Mouse (Mus musculus) splenic B cell, adult 2 months (primary cell): ENCODE results near the gene Tmem236.
"Not testable (repeated sequence)": the region's sequence is repeated elsewhere in the genome, so short reads cannot be mapped to it uniquely, and the experiment has no call there.

Experiments used
- DNase-seq: peaks from one replicate; pipeline ENCODE4 v3.0.0-alpha.2; 2011; ENCODE audit warnings: low read depth, low spot score
- H3K27me3 ChIP-seq: 2 replicates; pipeline ENCODE4 v1.6.1; 2012; ENCODE audit warnings: mild to moderate bottlenecking, low read length, moderate library complexity, mixed read lengths; ENCODE audit not compliant: control insufficient read depth, poor library complexity, insufficient read depth, severe bottlenecking
- H3K36me3 ChIP-seq: 2 replicates; pipeline ENCODE4 v1.6.1; 2012; ENCODE audit warnings: mild to moderate bottlenecking, low read length, moderate library complexity, mixed read lengths; ENCODE audit not compliant: control insufficient read depth, poor library complexity, insufficient read depth, severe bottlenecking

Tmem236 gene

DNA sequence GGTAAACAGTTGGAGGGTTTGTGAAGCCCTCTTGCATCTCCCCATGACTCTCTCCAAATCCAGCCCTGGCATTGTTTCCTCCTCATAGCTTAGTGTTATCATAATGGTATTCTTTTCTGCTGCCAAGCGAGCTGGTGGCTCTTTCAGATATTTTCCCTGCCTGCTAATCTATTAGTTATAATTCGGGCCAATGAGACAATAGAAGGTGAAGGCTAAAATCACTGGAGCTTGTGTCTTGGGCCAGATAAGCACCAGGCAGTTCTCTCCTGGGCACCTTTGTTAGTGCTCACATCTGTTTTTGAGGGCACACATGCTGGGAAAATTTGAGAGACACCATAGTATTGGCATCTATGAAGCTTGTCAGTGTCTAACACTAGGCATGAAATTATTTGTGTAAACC, 9.3 kb upstream of the Tmem236 start:
- Histone ChIP-seq H3K27me3 (no peaks in the 10 kb centered on the region), H3K36me3 (no peaks in the 10 kb centered on the region)
- DNase-seq, result no peak

DNA sequence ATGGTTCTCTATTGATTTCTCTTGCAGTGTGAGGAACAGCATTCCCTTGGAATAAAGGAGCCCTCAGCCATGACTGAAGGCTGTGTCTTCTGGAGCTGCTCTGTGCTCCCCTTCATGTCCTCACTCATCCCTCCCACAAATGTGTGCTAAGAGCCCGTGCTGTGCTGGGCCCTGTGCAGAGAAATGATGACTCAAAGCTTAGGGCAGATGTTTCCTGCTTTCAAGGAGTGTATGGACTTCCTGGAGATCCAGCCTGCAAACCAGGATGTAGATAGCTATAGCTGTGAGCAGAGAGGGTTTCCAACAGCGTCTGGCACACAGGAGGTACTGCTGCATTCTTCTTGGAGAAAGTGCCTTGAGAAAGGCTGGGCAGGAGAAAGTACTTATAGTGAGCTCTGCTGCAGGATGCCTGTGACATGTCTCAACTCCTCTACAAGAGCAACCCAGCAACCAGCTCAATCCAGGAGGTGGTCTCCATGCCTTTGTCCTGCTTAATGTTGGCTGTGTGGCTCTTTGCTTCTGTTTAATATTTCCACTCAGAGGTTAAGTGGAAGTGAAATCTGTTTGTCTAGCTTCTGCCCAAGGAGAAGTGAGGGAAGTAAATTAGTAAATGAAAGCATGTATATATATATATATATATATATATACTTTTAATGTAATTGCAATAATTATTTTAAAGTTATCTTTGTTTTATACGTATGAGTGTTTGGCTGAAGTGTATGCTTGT, 8.5 kb upstream of the Tmem236 start:
- H3K36me3 ChIP-seq, result no peaks in the 10 kb centered on the region
- no peak for DNase-seq
- no peaks in the 10 kb centered on the region for H3K27me3 ChIP-seq

DNA sequence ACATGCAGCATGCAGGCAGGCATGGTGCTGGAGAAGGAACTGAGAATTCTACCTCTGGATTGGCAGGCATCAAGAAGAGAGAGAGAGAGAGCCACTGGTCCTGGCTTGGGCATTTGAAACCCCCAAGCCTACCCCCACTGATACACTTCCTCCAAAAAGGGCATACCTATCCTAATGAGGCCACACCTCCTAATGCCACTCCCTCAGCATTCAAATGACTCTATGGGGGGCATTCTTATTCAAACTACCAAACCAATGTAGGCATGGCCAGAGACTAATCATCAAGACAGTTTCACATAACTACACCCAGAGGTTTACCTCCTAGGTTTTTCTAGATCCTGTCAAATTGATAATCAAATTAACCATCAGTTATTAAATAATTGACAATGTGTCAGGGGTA, 6.6 kb upstream of the Tmem236 start:
- Histone ChIP-seq H3K36me3 (no peaks in the 10 kb centered on the region), H3K27me3 (no peaks in the 10 kb centered on the region)
- no peak for DNase-seq

DNA sequence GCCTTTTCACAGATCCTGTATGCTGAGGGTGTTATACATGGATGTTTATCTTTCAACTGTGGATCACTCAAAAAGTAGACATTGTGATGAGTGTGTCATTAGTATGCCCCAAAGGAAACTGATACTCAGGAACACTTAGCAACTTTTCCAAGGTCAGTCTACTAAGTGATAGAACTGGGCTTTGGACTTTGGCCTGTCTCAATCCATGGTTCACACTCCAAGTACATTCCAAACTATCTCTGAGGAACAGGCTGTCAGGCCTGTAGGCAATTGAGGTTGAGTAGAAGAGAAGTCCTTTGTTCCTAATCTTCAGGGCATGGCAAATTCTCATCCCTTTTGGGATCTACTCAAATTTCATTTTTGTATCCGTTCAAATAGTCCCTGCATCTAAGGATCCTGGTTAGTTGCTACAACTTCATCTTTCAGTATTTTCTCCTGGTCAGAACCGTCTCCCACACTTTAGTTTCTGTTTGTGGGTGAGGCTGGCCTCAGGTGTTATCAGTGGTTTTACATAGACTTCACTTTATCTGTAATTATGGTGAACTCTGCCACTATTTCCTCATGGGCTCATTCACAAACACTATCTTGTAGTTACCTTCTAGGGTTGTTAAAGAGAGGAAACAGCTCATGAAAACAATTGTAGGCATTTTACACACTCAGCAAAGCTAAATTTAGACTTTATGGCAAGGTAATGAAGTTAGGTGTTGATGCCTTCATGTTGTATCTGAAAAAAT, 2.3 kb downstream of the Tmem236 start:
- Histone ChIP-seq H3K36me3 (no peaks in the 10 kb centered on the region), H3K27me3 (no peaks in the 10 kb centered on the region)
- no peak for DNase-seq

DNA sequence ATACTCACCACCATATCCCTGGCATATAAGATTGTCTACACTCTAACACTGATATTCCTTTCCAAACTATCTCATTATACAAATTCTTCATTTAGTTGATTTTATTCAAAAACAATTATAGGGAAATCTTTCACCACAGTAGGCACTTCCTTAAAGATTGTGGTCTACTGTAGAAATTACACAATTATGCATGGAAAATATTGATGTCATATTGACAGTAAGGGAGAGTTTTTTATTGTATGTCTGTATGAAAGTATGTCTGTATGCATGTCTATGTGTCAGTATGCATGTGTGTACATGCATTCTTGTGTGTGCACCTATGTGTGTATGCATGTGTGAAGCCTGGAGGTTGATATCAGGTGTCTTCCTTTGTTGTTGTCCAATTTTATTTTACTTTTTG, 10.1 kb downstream of the Tmem236 start:
- no peaks in the 10 kb centered on the region for H3K27me3 ChIP-seq
- no peaks in the 10 kb centered on the region for H3K36me3 ChIP-seq
- DNase-seq, result no peak

DNA sequence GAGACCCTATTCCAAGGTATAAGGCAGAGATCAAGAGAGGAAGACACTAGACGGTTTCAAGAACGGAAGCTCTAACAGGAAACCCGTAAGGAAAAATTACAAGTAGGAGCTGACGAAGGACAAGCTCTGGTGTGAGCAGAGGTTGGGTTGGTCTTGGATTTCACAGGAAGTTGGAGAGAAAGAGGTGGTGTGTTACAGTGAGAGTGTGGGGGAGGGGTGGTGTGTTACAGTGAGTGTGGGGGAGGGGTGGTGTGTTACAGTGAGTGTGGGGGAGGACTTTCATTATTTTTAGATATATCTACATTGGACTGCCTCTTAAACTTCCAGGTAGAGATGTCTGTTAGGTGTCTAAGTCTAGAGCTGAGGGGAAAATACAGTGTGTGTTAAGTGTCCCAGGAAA, 16.4 kb downstream of the Tmem236 start:
- H3K27me3 ChIP-seq, result no peaks in the 10 kb centered on the region
- no peak for DNase-seq

GRCm38 (mm10) chr2:14191601-14192000, 17.3 kb downstream of the Tmem236 start:
- H3K27me3 ChIP-seq, result no peaks in the 10 kb centered on the region
- DNase-seq, result no peak
- no peaks in the 10 kb centered on the region for H3K36me3 ChIP-seq

More for the DNA sequence above, 16.4 kb downstream of the Tmem236 start:
- H3K36me3 ChIP-seq, result no peaks in the 10 kb centered on the region

DNA sequence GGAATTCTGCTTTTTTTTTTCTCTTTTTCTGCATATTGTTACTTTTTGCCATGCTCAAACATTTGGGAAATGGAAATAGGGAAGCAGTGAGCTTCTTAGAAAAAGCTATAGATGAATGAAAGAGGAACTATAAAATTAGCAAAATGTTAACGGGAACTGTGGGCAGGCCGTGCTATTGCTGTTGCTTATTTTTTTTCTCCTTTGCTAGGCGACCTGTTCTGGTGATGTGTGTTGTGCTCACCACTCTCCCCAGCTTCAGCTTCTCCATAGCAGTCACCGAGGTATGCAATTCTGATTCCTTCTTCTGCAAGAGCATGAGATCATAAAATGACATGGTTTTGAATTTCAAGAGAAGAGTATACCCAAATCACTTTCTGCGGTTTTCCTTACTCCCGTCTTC, 17.7 kb downstream of the Tmem236 start:
- Histone ChIP-seq H3K36me3 (no peaks in the 10 kb centered on the region), H3K27me3 (no peaks in the 10 kb centered on the region)
- peak; percentile 29 for DNase-seq

GRCm38 (mm10) chr2:14198325-14198903, 24.1 kb downstream of the Tmem236 start:
- not testable (repeated sequence) for H3K27me3 ChIP-seq, H3K36me3 ChIP-seq, DNase-seq

DNA sequence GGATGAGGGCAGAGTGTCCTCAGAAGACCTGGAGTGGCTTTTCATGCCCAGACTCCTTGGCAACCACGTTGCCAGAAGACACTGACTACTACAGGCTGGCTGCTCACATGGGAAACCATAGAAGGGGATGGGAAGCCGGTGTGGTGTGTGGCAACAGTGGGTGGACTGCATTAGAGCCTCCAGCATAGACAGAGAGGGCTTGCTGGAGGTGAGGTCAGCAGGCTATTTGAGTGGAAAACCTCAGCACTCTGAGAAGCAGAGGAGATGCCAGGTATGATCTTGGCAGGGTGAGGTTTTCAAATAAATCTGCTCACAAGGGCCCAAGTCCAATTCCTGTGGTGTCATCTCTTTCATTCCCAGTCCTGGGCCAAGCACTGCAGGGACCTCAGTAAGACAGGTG, 25.3 kb downstream of the Tmem236 start:
- Histone ChIP-seq H3K27me3 (no peaks in the 10 kb centered on the region), H3K36me3 (no peaks in the 10 kb centered on the region)
- DNase-seq, result no peak

GRCm38 (mm10) chr2:14200879-14201445, 26.6 kb downstream of the Tmem236 start:
- H3K27me3 ChIP-seq, DNase-seq, H3K36me3 ChIP-seq: not testable (repeated sequence)

GRCm38 (mm10) chr2:14204308-14204707, 30.0 kb downstream of the Tmem236 start:
- H3K27me3 ChIP-seq, result no peaks in the 10 kb centered on the region
- DNase-seq, result no peak
- H3K36me3 ChIP-seq, result no peaks in the 10 kb centered on the region

- H3K27me3 ChIP-seq, result no peaks in the 10 kb centered on the region
- no peaks in the 10 kb centered on the region for H3K36me3 ChIP-seq
- DNase-seq, result peak; percentile 45
These were observed 32.5 kb downstream of the Tmem236 start for GRCm38 (mm10) chr2:14206798-14207197.

GRCm38 (mm10) chr2:14210731-14211130, 36.4 kb downstream of the Tmem236 start:
- DNase-seq, result no peak
- no peaks in the 10 kb centered on the region for H3K36me3 ChIP-seq
- no peaks in the 10 kb centered on the region for H3K27me3 ChIP-seq

DNA sequence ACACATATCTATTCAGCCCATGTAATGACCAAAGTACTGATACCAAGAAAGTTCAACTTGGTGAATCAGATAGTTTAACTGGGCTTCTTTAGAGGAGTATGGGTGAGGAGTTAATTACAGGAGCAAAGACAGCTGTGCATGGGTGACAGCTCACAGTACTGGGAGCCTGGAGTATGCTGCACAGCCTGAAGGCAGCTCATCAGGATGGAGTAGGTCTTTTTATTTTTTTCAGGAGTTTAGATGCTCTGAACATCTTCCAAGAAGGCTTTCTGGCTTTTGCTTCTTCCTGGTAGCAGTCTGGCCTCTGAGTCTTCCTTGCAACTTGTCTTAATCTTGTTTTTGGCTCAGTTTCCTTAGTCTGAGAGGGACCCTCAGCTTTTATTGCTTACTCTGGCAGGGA, 37.3 kb downstream of the Tmem236 start:
- Histone ChIP-seq H3K27me3 (no peaks in the 10 kb centered on the region), H3K36me3 (no peaks in the 10 kb centered on the region)
- no peak for DNase-seq
